Mouse (Mus musculus) adrenal gland, adult 8-10 months (tissue): Measurements from ENCODE around the gene Gmds. TPM values are rescaled to one million over a fixed set of nuclear protein-coding genes. Genes with fewer than 3 reads are reported as not detected.

Source experiments
- DNase-seq: peaks from one replicate; pipeline ENCODE4 v3.0.0; 2022
- total RNA-seq, 4 experiments: library from RNA; stranded (reverse); gene quantifications; 2 replicates each; pipeline ENCODE4 v1.2.4; 2022

Gene Gmds
- total RNA-seq, 4 experiments from 2014 or later, result 7.1 to 8.6 (median 7.5) TPM

GRCm38 (mm10) chr13:31808804-31809420 lies 529.6 kb downstream of the Gmds start:
- no peak for DNase-seq

- peak; percentile 37 for DNase-seq
Observed at GRCm38 (mm10) chr13:31808116-31808803, 530.3 kb downstream of the Gmds start.

GRCm38 (mm10) chr13:31807736-31808115 lies 530.8 kb downstream of the Gmds start:
- DNase-seq, result peak; percentile 14

- DNase-seq, result peak; percentile 32
Observed at GRCm38 (mm10) chr13:31806890-31807735, 531.4 kb downstream of the Gmds start.

GRCm38 (mm10) chr13:31806428-31806832 lies 532.1 kb downstream of the Gmds start, which contains the start of gene Foxc1:
TSS of gene Foxc1 (plus strand) at chr13:31806633.
- peak; percentile 91 for DNase-seq

GRCm38 (mm10) chr13:31805831-31806427 lies 532.6 kb downstream of the Gmds start:
- peak; percentile 21 for DNase-seq

GRCm38 (mm10) chr13:31804571-31804970 lies 534.0 kb downstream of the Gmds start:
- no peak for DNase-seq

GRCm38 (mm10) chr13:31803166-31804093 lies 535.1 kb downstream of the Gmds start:
- no peak for DNase-seq

GRCm38 (mm10) chr13:31802447-31802846 lies 536.1 kb downstream of the Gmds start:
- no peak for DNase-seq

- no peak for DNase-seq
Observed at GRCm38 (mm10) chr13:31801703-31802305, 536.7 kb downstream of the Gmds start.

GRCm38 (mm10) chr13:31800581-31801576 lies 537.7 kb downstream of the Gmds start:
- peak; percentile 72 for DNase-seq

GRCm38 (mm10) chr13:31798075-31798474 lies 540.5 kb downstream of the Gmds start:
- DNase-seq, result no peak

GRCm38 (mm10) chr13:31797346-31797745 lies 541.2 kb downstream of the Gmds start:
- no peak for DNase-seq

- no peak for DNase-seq
Observed at GRCm38 (mm10) chr13:31793163-31793562, 545.4 kb downstream of the Gmds start.

GRCm38 (mm10) chr13:31792480-31793132 lies 545.9 kb downstream of the Gmds start:
- DNase-seq, result no peak

GRCm38 (mm10) chr13:31784757-31785156 lies 553.8 kb downstream of the Gmds start:
- DNase-seq, result no peak

GRCm38 (mm10) chr13:31782063-31782462 lies 556.5 kb downstream of the Gmds start:
- DNase-seq, result no peak

GRCm38 (mm10) chr13:31780299-31780698 lies 558.2 kb downstream of the Gmds start:
- no peak for DNase-seq

- DNase-seq, result no peak
Observed at GRCm38 (mm10) chr13:31779281-31779981, 559.1 kb downstream of the Gmds start.
